Mouse (Mus musculus): Measurements from ENCODE around the gene Cox16.
"Not testable (repeated sequence)": the region's sequence is repeated elsewhere in the genome, so short reads cannot be mapped to it uniquely, and the experiment has no call there.

Cox16 gene

DNA sequence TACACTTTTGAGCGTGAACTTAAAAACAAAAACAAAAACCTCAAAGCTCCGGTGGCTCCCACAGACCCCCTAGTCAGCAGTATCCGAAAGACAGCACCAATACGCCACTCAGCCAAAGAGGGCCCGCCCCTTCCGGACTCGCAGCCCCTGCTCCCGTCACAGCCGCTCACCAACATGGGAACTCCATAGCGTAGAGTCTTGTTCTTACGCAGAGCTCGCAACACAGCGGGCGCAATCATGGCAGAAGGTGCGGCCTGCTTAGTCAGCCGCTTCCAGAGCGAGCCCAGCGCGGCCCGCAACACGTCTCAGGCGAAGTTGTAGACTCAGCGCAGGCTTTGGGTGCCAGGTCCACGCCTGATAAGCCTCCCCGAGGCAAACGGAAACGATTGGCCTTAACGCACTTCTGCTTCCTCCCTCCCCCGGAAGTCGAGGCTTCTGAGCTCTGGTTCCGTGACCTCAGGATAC, at the start of gene Cox16:
TSS of gene Cox16 (minus strand) at position 401 of the 465 bp plus-strand sequence.
- peak; percentile 87 for DNase-seq

DNA sequence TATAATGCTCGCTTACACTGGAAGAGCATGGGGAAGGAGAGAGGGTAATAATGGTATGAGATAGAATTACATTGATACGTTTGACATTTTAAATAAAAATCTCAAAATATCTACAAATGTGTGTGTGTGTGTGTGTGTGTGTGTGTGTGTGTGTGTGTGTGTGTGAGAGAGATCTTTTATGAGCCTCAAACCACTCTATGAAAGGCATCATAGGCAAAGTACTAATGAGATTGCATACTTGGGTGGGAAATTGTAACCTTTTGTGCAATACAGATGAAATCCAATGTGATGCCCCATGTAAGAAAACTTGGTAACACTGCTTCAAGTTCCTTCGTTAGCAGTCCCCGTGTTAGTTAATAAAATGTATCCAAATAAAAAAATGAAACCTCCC, 48.1 kb upstream of the Cox16 start:
- DNase-seq = no peak

DNA sequence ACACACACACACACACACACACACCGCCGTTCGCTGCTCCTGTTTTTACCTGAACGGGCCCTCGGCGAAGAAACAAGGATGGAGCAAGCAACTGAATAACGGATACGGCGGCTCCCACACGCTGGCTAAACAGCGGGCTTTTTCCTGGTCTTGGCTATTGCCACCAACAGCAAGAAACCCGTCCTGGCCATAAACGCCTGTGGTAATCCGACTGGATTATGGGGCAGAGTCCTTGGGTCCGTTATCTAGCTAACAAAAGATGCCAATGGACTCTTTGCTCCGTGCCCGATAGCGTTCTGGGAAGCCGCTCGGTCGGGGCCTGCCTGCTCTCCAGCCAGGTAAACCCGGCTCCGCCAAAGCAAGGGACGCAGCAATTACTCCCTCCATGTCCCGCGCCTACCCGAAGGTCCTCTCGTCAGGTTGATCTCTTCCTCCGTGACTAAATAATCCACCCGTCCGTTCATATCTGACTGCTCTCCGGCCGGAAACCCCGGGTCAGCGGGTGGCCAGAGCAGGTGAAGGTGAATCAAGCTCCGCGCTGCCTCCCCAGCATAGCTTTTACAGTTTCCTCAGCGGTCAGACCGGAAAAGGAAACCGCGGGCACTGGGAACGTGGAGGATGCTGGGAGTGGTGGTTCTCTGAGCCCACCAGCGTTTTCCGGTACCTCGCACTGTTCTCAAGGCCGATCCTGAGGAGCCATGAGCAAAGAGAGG, 47.5 kb upstream of the Cox16 start, which contains the start of the genes Gm20498 and Synj2bp:
TSS of gene Gm20498 (minus strand) at position 590 of the 713 bp plus-strand sequence.
TSS of gene Synj2bp (minus strand) at position 596 of the 713 bp plus-strand sequence.
- peak; percentile 90 to 93 for DNase-seq

DNA sequence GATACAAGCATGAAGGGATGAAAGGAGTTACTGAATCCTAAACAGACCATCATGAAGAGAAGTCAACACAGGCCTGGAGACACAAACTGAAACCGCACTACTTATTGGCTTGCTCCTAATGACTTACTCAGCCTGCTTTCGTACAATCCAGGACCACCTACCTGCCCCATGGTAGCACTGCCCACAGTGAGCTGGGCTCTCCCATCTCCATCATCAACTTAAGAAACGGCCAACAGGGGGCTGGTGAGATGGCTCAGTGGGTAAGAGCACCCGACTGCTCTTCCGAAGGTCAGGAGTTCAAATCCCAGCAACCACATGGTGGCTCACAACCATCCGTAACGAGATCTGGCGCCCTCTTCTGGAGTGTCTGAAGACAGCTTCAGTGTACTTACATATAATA, 45.7 kb upstream of the Cox16 start:
- not testable (repeated sequence) for DNase-seq

DNA sequence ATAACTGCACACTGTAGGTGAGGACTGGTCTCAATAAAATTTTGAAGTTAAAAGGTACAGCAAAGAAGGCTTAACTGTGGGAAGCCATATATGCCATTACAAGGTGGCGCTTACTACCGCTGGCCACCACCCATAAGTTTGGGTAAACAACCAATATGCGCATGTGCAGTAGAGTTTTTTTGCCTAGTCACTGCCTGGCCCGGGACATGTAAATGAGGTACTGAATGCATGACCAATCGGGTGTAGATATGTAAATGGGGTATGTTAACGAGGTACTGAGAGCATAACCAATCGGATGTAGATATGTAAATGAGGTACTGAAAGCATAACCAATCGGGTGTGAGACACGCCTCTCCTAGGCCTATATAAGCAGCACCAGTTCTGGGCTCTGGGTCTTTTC, 12.0 kb upstream of the Cox16 start:
- DNase-seq = not testable (repeated sequence)

DNA sequence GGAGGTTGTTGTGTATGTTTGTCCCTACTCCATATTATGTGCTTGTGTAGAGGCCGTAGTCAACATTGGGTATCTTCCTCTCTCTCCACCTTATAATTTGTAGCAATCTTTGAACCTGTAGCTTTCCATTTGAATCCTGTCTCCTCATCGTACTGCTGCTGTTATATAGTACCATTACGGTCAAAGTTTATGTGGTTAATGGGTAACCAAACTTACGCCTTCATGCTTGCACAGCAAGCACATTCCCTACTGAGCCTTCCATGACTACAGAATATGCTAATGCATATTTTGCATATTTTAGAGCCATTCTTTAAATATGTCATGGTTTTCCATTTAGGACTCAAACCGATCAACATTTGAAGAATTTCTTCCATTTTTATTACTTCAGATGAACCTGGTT, 5.6 kb upstream of the Cox16 start:
- DNase-seq = no peak

DNA sequence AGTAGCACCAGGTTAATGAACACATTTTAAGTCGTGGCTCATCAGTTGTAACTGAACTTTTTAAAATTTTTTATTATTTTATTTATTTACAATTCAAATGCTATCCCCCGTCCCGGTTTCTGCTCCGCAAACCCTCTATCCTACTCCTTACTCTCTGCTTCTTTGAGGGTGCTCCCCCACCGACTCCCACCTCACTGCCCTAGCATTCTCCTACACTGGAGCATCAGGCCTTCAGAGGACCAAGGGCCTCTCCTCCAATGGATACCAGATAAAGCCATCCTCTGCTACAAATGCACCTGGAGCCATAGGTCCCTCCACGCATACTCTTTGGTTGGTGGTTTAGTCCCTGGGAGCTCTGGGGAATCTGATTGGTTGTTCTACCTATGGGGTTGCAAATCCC, 384 bp upstream of the Cox16 start:
- DNase-seq = peak in 1 of 2 experiments; percentile 16

DNA sequence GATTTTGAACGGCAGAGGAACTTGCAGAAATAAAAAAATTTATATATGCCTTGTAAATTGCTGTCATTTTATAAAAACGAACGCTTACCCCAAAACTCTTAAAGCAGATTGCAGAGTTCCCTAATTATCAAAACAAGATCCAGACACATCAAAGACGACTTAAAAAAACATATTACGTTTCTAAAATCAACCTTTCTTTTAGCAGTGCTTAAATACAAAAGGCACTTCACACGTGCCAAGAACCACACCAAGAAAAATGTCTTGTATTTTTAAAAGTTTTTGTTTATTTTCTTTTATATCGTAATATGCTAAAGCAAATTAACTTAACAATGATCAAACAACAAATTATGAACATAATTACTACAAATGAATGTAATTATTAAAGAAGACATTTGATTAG, 715 bp downstream of the Cox16 start:
- DNase-seq = no peak

DNA sequence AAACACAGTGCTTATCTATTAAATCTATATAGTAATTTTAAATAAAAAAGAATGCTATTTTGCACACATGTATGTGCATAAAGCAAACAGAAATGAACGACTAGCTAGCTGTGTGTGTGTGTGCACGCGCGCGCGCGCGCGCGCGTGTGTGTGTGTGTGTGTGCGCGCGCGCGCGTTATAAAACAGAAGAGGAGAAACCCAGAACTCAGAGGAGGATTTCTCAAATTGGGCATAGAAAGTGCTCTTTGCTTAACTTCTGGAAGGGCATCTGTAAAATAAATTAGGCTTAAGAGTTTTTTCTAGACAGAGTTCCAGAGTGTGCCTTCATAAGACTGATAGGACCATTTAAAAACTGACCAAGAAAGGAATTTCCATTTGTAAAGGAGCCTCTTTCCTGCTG, 1.3 kb downstream of the Cox16 start:
- DNase-seq = peak; percentile 15 to 36

DNA sequence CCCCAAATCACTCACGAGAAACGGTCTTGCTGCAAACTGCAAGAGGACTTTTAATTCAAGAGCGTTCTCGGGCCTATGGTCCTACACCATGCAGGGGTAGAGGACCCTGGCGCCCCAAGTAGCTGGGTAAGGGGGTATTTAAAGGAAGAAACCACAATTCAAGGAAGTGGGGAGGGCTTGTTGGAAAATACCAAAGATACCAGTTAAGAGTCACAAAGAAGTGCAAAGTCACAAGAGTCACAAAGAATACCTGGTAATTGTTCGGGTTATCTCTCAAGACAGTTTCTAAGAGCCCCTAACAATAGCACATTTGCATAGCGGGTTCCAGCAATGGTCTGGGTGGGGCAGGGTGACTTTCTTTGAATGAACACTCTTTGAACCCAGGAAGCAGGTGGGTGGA, 25.9 kb downstream of the Cox16 start:
- DNase-seq = not testable (repeated sequence)

DNA sequence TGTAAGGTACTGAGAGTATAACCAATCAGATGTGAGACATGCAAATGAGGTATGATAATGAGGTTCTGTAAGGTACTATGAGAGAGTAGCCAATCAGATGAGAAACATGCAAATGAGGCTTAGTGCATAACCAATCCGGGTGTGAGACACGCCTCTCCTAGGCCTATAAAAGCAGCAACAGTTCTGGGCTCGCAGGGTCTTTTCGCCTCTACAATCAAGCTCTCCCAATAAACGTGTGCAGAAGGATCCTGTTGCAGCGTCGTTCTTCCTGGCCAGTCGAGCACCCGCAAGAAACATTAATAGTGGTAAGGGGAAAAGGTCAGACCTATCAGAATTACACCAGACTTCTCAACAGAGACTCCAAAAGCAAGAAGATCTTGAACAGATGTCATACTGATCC, 45.9 kb downstream of the Cox16 start:
- DNase-seq = not testable (repeated sequence)

DNA sequence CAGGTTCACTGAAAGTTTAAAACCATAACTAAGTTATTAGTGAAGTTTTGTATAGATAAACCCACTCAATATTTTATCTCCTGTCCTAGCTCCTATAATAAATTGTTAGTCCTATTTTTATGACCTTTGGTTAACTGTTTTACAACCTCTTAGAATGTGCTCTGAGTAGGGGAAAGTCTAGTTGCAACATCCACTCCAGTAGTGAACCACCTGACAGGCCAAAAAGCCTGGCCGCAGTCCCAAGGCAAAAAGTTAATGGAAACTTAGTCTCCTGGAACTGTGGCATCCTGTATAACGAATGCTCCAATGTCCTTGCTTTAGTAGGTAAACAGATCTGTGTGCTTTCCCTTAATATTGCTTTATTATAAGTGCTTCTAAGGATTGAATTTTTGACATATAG, 50.1 kb downstream of the Cox16 start:
- not testable (repeated sequence) for DNase-seq

DNA sequence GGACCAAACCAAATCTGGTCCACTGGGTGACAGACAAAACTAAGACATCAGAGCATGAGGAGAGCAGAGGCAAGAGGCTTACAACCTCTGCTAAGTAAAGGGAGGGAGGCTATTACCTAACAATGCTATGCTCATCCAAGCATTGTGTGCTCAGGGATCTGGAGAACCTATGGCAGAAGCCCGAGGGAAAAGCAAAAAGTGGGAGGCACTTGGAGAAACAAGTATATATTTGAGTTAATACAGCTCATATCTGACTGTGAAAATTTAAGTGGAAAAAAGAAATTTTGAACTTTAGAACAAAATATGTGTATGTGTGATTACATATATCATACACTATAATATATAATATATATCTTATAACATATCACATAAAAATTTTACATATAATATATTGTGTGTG, 63.1 kb downstream of the Cox16 start, which contains the start of gene Adam4:
TSS of gene Adam4 (minus strand) at position 101 of the 400 bp plus-strand sequence.
- no peak for DNase-seq

DNA sequence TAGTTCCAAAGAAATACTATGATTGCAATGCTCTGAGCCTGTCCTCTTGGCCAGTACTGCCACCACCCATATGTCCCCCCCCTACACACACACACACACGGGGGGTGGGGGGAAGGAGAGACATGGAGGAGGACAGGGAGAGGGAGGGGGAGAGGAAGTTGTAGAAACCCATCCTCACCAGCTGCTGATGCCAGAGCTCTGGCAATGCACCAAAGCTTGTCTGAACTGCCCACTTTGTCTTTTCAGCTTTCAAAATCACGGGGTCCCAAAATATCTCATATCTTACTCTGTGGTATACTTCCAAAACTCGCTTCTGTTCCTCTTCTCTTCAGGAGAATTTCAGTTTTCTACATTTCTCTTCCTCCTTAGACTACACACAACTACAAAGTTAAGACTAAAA, 71.7 kb downstream of the Cox16 start:
- no peak for DNase-seq

DNA sequence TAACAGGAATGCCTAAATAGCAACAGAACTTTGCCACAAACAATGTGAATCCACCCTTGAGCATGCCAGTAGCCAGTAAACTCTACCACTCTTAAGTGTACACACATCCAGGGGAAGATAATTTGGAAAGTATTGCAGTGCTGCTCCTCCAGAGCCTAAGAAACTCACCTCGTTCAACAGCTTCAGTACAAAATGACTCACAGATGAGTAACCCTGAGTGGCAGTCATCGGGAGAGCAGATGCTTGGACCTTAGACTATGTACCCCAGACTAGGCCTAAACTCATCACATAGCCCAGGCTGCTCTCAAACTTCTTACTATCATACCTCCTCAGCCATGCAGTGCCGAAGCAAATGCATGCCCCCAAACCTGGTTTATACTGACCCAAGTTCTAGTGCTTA, 76.0 kb downstream of the Cox16 start:
- DNase-seq = no peak

DNA sequence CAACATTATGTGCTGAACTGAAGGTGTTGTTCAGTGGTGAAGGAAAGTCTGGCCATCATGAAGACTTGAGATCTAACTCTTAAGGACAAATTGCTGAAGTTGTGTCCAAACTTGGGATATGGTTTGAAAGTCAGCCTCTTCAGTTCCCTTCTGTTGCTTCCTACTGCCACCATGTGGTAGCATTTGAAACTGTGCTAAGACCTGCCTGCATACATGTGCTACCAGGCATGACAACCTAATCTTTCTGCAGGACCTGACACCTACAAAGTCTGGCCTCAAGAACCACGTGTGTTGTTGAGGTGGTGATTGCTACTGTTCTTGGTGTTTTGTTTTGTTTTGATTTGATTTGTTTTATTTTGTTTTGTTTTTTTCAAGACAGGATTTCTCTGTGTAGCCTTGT, 82.7 kb downstream of the Cox16 start:
- DNase-seq = peak; percentile 81 to 83

DNA sequence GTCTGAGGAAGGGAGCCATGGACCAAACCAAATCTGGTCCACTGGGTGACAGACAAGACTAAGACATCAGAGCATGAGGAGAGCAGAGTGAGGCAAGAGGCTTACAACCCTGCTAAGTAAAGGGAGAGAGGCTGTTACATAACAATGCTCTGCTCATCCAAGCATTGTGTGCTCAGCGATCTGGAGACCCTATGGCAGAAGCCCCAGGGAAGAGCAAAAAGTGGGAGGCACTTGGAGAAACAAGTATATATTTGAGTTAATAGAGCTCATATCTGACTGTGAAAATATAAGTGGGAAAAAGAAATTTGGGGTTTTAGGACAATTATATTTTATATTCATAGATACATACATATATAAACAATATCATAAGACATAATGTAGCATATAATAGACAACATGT, 105.6 kb downstream of the Cox16 start, which contains the start of gene Gm4787:
TSS of gene Gm4787 (minus strand) at position 101 of the 400 bp plus-strand sequence.
- not testable (repeated sequence) for DNase-seq

DNA sequence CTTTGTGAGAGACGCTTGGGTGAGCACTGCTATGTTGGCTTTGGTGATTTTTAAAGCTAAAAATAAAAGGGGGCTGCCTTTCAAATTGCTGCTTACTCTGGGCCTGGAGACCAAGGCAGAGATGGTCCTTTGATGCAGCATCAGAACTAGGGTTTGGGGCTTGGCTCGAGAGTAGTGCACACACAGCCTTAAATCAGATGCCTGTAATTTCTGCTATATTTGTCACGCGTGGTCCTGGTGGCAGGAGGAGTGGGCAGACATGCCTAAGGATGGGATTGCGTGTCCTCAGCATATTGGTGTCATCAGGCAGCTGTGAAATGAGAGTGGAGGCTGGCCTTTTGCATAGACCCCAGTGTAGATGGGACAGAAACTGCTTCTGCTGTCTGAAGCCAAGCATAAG, 151.1 kb downstream of the Cox16 start:
- no peak for DNase-seq

DNA sequence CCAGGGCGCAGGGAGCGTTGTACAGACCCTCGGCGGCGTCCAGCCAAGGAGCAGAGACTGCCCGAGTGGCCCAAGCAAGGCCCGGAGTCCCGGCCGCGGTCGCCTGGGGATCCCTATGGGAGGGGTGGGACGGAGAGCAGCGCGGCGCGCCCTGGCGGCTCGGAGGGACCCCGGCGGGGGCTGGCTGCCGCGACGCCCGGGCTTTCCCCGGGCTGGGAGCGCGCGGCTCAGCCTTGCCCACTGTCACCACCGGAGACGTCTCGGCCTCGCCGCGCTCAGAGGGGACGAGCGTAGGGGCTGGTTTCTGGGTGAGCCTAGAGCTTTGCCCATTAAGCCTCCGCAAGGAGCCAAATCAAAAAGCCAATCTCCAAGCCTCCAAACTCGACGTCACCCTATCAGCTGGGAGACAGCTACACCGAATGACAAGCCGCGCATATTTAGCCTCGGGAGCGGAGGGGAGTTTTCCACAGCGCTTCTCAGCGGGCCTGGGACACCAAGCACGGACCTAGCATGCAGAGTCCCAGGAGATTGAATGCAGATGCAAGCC, 152.0 kb downstream of the Cox16 start, which contains the start of gene Slc8a3:
TSS of gene Slc8a3 (minus strand) at position 306 of the 547 bp plus-strand sequence.
- DNase-seq = peak; percentile 79 to 84

DNA sequence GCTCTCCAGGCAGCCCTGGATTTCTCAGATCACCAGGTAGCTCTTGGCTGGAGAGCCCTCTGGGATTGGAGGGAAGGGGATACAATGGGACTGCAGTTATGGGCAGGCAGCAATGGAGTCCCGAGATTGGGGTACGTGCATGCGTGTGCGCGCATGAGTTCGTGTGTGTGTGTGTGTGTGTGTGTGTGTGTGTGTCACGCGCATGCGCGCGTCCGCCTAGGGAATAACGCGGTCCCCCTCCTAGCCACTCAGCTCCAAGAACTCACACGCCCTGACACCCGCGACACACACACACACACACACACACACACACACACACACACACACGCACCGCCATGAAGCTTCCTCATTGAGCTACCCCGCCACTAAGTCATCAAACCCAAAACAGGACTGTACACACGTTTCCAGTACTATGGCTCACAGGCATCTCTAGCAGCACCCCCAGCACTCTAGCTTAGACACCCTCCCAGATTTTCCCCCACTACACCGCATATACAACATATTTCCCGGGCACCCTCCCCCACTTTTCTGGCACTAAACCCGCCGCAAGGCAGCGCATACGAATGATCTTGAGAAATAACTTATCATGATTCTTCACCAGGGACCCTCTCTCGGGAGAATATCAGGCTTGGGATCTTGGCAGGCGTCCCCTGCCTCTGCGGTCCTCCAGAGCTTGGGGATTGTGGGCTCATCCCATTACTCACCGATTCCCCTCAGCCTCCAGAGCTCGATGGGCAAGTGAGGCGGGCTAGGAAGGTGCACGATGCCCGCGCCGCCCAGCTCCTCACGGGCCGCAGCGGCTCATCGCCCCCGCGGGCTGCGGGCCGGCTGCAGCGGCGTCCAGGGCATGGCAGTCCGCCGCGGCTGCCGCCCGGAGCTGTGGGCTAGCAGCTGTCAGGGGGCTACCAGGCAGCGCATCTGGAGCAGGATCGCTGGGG, 152.7 kb downstream of the Cox16 start:
- peak; percentile 70 to 85 for DNase-seq

DNA sequence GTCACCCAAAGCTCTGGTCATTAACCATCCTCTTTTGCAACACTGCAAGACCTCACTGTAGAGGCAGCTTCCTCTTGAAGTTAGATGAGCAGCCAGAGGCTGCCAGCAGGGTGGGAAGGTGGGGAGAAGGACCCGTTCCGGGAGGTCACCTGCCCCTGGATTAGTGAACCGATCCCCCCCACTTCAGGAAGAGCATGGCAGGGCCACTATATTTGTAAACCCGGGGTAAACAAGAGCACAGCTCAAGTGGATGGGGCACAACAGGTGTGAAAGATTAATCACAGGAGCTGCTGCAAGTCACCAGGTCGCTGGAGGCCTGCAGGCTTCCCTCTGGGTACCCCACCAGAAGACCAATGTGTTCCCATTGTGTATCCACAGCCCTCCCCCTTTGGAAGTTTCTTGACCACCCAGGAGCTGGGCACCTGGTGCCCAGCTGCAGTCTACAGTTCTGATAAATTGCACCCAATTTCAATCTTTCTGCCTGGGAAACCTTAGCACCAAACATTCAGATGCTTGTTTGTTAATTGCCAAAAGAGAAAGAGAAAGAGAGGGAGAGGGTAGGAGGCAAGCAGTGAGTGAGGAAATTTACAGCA, 153.8 kb downstream of the Cox16 start:
- DNase-seq = no peak

DNA sequence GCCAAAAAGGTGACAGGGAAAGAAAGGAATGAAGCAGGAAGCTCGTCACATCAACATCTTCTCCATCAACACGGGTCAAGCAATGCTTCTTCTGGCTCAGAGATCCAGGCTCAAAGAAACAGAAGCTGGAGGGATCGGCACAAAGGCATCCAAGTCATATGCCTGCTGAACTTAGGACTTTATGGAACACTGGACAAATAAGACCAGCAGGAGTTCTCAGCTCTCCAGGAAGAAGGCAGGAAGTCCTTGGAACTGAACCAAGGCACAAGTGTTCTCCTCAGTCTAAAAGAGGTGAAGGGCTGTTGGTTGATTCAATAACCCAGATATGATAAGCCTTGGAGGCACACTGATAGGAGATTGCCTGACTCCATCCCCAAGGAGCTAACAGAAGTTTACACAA, 159.9 kb downstream of the Cox16 start:
- peak; percentile 43 to 53 for DNase-seq

DNA sequence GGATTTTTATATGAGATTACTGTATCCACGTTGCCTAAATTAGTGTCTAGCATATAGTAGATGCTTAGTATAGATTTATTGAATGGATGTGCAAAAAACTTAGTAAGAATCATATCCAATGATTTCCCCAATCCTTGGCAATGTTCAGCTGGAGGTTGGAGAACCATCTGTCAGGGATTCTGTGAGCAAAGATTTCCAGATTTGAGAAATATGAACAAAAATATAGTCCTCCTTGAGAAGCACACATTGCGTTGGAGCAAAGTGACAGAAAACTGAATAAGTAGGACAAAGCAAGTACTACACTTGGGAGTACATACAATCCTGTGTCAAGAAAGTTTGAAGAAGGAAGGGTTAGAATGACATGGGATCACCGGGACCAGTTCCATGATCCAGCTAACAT, 160.8 kb downstream of the Cox16 start:
- DNase-seq = peak; percentile 14 to 27
